Mouse (Mus musculus) spleen, adult 2 months (tissue): ENCODE measurements at regions not wholly inside any gene's neighbourhood (a gene's known extent, or its start where the extent isn't known, plus 50 kb on each side); places are given as distances from the start of the nearest gene placed in this dataset.
"Not testable (repeated sequence)": the region's sequence is repeated elsewhere in the genome, so short reads cannot be mapped to it uniquely, and the experiment has no call there.

ENCODE experiments used
- CTCF ChIP-seq: fragments of 200-500 bp; IDR thresholded peaks from 2 replicates; pipeline ENCODE4 v1.5.1; 2011; ENCODE audit warnings: mild to moderate bottlenecking, inconsistent platforms; ENCODE audit not compliant: insufficient read depth, insufficient read length, insufficient replicate concordance; ENCODE audit errors: extremely low read depth
- POLR2A ChIP-seq: fragments of 200-500 bp; IDR thresholded peaks from 2 replicates; pipeline ENCODE4 v1.6.1; 2011; ENCODE audit warnings: low read depth, low read length, inconsistent platforms

- not testable (repeated sequence) for TF ChIP-seq CTCF, POLR2A
Measured at GRCm38 (mm10) chr1:43333488-43333887, 110.9 kb upstream of the Nck2 start.
